Mouse (Mus musculus): ENCODE measurements around the gene Gm9736.
"Not testable (repeated sequence)": the region's sequence is repeated elsewhere in the genome, so short reads cannot be mapped to it uniquely, and the experiment has no call there.

DNA sequence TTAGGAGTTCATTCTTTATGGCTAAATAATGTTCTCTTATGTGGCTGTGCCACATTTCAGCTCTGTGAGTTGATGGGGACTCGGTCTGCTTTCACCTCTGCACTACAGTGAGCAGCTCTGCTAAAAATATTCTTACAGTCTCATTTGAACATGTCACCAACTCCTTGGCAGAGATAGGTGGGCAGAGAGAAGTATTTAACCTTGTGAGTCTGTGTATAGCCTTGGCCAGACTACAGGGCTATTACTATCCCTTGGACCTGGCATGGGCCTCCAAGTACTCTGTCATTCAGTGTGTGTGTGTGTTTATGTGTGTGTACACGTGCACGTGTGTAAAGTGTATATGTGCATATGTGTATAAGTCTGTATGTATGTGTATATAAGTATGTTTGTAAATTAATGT is 32.2 kb upstream of the Gm9736 start:
- not testable (repeated sequence) for TF ChIP-seq CTCF, EP300 (IDR thresholded peaks at IDR 0.05; ENCODE audit: low read depth)
